Mouse (Mus musculus) megakaryocyte, embryonic 14.5 days (primary cell): Measurements from ENCODE around the gene Cdkl1. TPM values are rescaled to one million over a fixed set of nuclear protein-coding genes. Genes with fewer than 3 reads are reported as not detected.

ENCODE experiments used
- H3K27me3 ChIP-seq: replicated peaks from 2 replicates; pipeline ENCODE3; 2012; ENCODE audit warnings: inconsistent platforms
- H3K36me3 ChIP-seq: replicated peaks from 2 replicates; pipeline ENCODE3; 2012; ENCODE audit warnings: low read length, inconsistent platforms, mixed read lengths
- H3K4me1 ChIP-seq: 2 replicates; pipeline ENCODE4 v1.6.1; 2012; ENCODE audit warnings: inconsistent platforms
- H3K4me3 ChIP-seq: replicated peaks from 2 replicates; pipeline ENCODE3; 2012; ENCODE audit warnings: moderate library complexity, mild to moderate bottlenecking, inconsistent platforms
- H3K9me3 ChIP-seq: 2 replicates; pipeline ENCODE4 v1.6.1; 2012; ENCODE audit warnings: inconsistent platforms
- FLI1 ChIP-seq: IDR thresholded peaks from 2 replicates; pipeline ENCODE4 v1.6.1; 2012; ENCODE audit warnings: low read length, inconsistent platforms, mixed read lengths
- GATA1 ChIP-seq: IDR thresholded peaks from 3 replicates; pipeline ENCODE4 v1.6.1; 2012; ENCODE audit warnings: mixed read lengths, low read length, inconsistent platforms, borderline replicate concordance
- polyA plus RNA-seq: library from polyadenylated mRNA; stranded (reverse); fragments of >175 nt; gene quantifications from 2 replicates; pipeline ENCODE4 v1.2.3, GENCODE M21; 2012; ENCODE audit warnings: low replicate concordance; ENCODE audit not compliant: insufficient read depth

The Cdkl1 gene
- not detected in 2 replicates for polyA plus RNA-seq

DNA sequence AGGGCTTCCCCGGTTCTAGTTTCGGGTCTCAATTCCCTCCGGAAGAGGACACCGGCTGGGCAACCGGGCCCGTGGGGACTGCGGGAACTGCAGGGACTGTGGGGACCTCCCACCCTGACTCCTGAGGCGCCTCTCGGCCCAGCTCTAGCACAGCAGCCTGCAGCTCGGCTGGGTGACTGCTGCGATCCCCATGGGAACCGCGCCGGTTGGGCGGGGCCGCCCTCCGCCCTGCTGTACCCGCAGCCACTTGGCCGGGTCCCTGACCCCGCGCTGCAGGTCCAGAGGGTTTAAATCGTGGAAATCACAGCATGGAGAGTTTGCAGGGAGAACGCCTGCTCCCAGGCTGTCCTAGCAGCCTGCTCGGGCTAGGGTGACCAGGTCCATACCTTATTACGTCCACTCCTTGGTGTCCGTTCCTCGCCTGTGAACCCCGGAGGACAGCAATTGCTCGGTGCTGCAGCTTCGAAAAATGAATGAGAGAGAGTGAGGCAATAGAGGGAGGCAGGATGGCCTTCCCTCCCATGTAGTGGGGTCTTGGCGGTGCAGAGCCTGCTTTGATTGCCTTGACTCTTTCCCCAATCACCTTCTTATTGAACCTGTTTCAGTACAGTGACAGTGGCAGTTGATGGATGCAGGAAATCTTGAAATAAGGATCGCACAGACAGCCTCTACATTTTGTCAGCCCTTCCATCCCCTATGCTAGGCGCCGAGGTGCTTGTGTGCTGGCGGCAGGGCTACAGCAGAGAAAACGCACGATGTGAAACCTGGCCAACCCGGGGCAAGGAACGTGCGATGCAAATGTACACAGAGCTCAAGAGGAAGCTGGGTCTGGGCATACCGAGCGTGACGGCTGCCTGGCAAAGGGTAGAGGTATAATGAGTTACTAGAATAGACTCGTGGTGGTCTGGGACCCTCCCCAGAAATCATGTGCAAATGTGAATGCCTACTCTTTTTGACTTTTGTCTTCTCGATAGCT, at the start of gene Cdkl1:
Cdkl1 (minus strand) TSS at position 738 of the 976 bp plus-strand sequence.
- no peaks in the 10 kb centered on the region for H3K9me3 ChIP-seq
- peak within 1 kb of the TSS; percentile 93 for H3K4me3 ChIP-seq
- H3K27me3 ChIP-seq = peaks cover 67% of the 10 kb centered on the region
- peaks cover 17% of the 10 kb centered on the region for H3K4me1 ChIP-seq
- TF ChIP-seq FLI1 (no peak), GATA1 (no peak)
- no peaks in the 10 kb centered on the region for H3K36me3 ChIP-seq

DNA sequence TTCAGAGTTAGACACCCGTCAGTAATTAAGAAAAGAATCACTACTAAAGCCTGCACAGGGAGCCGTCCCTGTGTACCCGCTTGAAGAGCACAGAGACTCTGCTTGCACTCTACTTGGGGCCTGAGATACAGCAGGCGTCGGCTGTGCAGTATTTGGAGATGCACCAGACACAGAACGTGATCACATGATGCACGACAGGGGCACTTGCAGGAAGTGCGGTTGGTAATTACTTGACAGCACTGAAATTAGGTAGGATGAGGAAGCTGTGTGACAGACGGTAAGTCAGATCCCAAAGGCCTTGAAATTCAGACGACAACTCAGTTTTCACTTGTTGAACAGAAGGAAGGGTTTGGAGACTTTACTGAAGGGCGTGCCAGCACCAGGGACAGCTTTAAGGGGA, 47.3 kb upstream of the Cdkl1 start:
- Histone ChIP-seq H3K9me3 (no peaks in the 10 kb centered on the region), H3K27me3 (no peaks in the 10 kb centered on the region), H3K36me3 (peaks cover 6% of the 10 kb centered on the region), H3K4me1 (no peaks in the 10 kb centered on the region), H3K4me3 (no peak overlapping the region)
- no peak for TF ChIP-seq FLI1
- TF ChIP-seq GATA1 = no peak

DNA sequence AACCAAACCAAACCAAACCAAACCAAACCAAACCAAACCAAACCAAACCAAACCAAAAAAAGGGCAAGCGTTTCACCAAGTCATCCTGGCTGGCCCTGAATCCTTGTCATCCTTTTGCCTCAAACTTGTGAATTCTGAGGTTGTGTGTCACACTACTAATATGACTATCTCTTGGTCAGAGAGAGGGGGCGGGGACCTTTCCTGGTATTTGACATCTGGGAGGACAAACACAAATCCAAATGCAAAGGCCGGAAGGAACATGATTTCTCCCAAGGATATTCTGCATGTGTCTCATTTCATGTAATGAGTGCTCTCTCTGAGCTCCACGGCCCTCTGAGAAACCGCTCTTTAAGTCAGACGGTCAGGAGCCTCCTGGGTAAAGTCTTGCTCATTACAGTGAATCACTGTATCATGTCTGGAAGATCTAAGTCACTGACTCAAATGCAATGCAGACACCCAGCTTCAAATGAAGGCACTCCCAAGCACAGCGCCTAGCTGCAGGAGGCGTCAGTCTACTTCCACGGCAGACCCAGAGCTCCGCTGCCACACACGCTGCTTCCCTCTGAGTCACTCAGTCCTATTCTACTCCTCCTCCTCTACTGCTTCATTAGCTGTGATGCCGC, 43.0 kb upstream of the Cdkl1 start:
- Histone ChIP-seq H3K4me1 (no peaks in the 10 kb centered on the region), H3K27me3 (no peaks in the 10 kb centered on the region), H3K4me3 (no peak overlapping the region), H3K36me3 (peaks cover 5% of the 10 kb centered on the region), H3K9me3 (no peaks in the 10 kb centered on the region)
- TF ChIP-seq GATA1 (no peak), FLI1 (no peak)

DNA sequence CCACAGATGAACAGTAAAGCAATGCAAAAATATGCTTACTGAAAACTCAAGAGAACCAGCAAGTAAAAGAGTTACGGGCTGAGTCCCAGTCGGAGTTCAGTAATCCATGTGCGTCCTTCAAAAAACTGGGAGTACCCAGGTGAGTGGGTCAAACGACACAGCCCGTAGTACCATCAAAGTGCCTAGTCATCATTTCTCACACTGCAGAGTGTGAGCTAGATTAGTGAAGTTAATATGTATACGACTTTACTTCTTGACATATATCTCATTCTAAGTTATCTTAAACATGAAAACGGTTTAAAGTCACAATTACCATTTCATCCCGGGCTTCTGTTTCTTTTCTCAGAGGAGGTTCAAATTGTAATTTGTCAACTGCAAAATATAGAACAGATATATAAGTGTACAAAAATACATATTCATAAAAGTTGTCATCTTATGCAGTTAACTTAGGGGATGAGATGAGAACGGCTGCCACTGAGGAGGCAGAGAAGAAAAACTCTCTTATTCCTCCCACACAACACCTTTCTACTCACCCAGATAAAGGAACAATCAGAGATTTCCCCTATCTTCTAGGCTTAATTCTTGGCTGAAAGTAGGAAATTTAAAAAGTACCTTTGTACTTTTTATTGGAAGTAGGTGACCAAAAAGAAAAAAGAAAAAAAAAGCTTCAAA, 40.3 kb upstream of the Cdkl1 start:
- Histone ChIP-seq H3K4me1 (no peaks in the 10 kb centered on the region), H3K36me3 (peaks cover 10% of the 10 kb centered on the region), H3K27me3 (no peaks in the 10 kb centered on the region), H3K4me3 (no peak overlapping the region), H3K9me3 (no peaks in the 10 kb centered on the region)
- TF ChIP-seq GATA1 (no peak), FLI1 (no peak)

DNA sequence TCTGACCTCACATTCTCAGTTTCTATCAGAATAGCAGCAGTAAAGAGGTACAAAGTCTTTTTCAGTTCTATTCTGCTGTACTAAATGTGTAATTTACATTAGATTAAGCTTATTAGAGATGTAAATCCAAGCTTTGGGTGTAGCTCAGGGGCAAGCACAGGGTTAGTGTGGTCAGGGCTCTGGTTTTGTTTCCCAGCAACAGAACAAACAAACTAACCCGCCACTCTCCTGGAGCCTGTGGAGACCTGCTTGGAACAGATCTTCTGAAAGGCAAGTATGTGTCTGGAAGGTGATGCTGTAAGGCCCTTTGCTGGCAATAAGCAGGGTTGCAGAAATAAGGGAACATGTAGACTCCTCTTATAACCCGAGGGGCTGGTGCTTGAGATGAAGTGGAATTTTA, 37.1 kb upstream of the Cdkl1 start:
- Histone ChIP-seq H3K4me3 (no peak overlapping the region), H3K36me3 (peaks cover 14% of the 10 kb centered on the region), H3K27me3 (no peaks in the 10 kb centered on the region), H3K4me1 (no peaks in the 10 kb centered on the region), H3K9me3 (no peaks in the 10 kb centered on the region)
- no peak for TF ChIP-seq GATA1
- TF ChIP-seq FLI1 = no peak

DNA sequence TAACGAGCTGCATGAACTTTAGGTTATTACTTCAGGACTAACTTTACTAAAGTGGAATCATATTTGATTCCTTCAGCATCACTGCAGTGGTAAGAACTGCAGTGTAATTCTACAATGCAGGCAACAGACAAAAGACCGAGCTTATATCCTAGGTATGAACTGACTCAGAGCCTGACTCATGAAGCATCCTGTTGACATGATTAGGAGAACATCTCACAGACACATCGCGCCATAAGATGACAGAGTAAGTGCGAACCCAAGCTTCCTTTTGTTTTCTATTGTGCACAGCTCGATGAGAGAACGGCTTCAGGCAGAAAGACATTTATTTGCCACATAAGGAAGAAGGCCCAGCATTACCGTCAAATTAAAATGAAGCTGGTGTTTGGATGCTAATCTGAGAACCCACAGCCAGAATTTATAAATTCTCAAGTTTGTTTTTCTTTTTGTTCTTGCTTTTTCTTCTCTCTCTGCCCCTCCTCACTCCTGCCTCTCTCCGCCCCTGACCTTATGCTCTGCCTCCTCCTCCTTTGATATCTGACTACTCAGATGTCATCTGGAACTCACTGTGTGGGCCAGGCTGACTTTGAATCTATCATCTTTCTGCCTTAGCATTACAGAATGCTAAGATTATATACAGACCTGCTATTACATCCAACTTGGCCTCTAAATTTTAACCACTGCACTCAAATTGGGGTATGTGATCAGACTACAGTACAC, 34.0 kb upstream of the Cdkl1 start:
- Histone ChIP-seq H3K9me3 (peaks cover 3% of the 10 kb centered on the region; the same call in 1 of the 2 replicates), H3K36me3 (peaks cover 34% of the 10 kb centered on the region), H3K4me1 (peaks cover 4% of the 10 kb centered on the region; the same call in 1 of the 2 replicates), H3K27me3 (no peaks in the 10 kb centered on the region), H3K4me3 (no peak overlapping the region)
- TF ChIP-seq FLI1 (no peak), GATA1 (no peak)

DNA sequence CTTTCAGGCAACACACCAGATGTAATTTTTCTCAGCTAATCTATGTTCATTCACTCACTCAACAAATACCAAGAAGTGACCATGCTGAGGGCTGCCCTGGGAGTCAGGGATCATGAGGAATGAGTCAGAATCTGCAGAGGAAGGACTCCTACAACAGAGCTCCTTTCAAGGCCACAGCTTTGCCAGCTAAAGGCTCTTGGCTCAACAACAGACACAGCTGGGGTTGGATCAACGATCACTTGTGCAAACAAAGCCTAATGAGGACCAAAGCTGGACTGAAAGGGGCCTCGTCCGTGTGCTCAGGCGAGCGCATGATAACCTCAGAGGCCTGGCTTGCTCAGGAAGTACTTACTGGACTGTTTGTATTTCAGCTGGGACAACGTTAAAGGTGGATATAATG, 23.2 kb upstream of the Cdkl1 start:
- Histone ChIP-seq H3K36me3 (peaks cover 21% of the 10 kb centered on the region), H3K9me3 (no peaks in the 10 kb centered on the region), H3K4me3 (no peak overlapping the region), H3K27me3 (no peaks in the 10 kb centered on the region), H3K4me1 (no peaks in the 10 kb centered on the region)
- TF ChIP-seq FLI1 (no peak), GATA1 (no peak)

DNA sequence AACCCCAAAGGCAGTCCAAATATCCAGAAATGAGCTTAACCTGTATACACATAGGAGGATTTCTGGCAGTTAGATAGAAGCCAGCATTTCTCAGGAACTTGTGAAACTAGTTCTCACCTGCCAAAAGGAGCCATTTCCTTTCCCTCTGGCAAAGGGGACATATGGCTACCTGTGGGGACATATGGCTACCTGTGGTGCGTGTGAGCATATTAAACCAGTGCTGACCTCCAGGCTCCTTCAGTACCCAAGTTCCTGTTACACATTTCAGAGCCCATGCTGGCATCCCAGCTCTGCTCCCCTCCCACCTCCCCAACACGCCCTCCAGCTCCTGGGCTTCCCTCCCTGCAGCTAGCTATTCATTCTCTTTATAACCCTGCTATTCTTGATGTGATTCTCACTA, 22.5 kb upstream of the Cdkl1 start:
- Histone ChIP-seq H3K27me3 (no peaks in the 10 kb centered on the region), H3K4me1 (no peaks in the 10 kb centered on the region), H3K36me3 (peaks cover 21% of the 10 kb centered on the region), H3K4me3 (no peak overlapping the region), H3K9me3 (no peaks in the 10 kb centered on the region)
- TF ChIP-seq GATA1 (no peak), FLI1 (no peak)

DNA sequence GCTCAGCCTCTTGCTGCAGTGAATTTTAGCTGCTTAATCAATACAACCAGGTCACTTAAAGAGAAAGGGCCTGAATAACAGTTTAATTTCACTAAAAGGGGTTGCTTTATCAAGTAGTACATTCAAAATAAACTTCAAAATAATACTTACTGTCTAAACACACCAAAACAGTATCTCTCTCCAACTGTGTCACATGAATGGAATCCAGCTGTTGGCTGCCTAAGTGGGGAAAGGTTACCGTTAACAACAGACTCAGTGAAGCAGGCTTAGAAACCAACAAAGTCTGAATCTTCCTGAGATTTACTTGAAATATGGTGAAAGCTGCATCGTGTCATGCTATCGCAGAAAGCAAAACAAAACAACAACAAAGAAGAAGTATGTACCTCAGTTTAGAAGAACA, 21.9 kb upstream of the Cdkl1 start:
- H3K4me1 ChIP-seq = no peaks in the 10 kb centered on the region
- H3K4me3 ChIP-seq = no peak overlapping the region
- peaks cover 21% of the 10 kb centered on the region for H3K36me3 ChIP-seq
- H3K27me3 ChIP-seq = no peaks in the 10 kb centered on the region
- no peak for TF ChIP-seq GATA1
- TF ChIP-seq FLI1 = no peak
- no peaks in the 10 kb centered on the region for H3K9me3 ChIP-seq
